Mouse (Mus musculus): ENCODE results near the gene Clpx.
A peak's percentile ranks its signal among the peaks of the same experiment; 100 is the strongest.
"Not testable (repeated sequence)": the region's sequence is repeated elsewhere in the genome, so short reads cannot be mapped to it uniquely, and the experiment has no call there.

Clpx gene

DNA sequence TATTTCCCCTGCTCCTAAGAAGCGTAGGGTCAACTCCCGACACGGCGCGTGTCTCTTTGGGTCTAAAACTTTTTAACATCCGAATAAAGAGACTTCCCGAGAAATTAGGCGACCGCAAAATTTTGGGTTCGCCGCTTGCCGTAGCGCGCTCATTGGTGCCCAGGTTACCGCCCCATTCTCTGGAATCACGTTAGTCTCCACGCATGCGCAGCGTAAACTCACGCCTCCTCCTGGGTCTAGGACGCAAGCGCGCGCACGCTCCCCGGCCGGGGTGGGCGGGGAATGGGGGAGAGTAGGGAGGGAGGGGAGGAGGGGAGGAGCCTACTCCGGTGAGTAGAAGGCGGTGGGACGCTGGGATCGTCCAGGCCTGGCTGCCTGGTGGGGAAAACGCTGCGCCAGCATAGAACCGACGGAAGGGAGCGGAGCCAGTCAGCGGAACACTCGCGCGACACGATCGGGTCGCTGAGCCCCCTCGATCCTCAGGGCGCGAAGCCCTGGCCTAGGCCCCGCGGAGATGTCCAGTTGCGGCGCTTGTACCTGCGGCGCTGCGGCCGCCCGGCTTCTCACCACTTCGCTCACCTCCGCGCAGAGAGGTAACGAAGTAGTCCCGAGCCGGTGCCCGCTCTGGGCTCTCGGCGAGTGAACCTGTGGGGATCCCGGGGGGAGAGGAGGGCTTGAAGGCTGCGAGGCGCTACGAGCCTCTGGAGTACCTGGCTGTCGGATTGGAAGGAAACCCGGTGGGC lies at the start of gene Clpx:
Gene Clpx, plus strand, starts transcription at position 288 of the 743 bp plus-strand sequence.
- peak; percentile 97 to 99 for DNase-seq

DNA sequence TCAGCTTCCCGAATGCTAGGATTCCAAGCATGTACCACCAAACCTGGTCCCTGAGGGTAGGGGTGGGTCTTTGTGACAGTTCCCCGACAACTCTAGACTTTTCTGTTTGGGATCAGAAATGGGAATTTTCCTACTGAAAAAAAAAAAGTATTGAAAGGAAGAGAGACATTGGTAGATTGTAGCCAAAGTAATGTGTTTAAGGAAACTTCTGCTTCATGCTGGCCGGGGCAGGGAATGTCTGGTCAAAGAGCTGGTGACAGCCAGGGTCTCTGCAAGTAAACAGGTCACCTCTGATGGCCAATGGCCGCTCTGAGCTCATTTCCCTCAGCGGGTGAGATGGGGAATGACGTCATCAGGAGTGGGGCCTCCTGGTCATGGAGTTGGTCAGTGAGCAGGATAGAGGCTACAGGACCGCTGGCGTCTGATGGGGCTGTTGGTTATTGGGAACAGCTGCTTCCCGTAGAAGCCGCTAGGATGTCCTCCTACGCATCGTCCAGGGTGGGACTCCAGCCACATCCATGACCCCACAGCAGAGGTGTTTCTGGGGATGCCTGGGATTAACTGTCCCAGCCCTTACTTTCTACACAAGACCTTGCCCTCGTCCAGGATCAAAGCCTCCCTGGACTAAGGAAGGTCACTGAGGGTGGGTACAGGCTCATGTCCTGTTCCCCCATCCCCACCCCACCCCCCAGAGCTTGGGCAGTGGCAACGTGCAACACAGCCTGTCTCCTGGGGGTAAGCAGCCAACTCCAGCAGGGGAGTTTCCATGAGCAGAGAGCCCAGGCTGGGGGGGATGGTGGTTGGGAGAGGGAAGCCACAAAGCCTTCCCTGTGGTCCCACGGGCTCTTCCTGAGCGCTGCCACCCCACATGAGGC lies 46.3 kb upstream of the Clpx start:
- DNase-seq, result no peak

DNA sequence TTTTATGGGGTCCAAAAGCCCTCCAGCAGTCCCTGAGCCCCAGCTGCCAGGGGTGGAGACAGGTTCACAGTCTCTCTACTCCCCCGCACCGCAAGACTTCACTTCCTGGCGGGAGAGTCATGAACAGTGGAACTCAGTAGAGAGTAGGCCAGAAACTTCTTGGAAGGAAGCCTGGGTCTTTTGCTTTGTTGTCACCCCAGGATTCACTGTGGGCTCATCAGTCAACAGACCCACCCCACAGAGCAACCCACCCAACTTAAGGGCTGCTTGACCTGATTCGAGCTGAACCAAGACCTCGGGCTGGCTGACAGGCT lies 45.7 kb upstream of the Clpx start:
- no peak for DNase-seq

DNA sequence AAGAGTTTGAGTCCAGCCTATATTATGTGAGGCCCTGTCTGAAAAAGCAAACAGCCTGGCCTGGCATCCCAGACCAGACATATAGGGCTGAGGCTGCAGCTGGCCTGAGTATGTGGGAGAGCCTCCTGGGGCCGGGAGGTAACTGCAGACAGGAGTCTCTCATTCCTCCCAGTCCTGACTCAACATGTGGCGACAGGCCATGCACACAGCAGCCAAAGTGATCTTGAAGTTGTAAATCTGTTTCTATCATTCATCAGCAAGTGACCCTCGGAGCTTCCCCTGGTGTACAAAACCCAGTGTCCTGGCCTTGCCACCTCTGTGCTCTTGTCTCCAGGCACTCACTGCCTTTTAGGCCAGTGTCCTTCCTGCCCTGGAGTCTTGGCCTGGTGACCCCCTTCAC lies 42.0 kb upstream of the Clpx start:
- DNase-seq, result no peak

DNA sequence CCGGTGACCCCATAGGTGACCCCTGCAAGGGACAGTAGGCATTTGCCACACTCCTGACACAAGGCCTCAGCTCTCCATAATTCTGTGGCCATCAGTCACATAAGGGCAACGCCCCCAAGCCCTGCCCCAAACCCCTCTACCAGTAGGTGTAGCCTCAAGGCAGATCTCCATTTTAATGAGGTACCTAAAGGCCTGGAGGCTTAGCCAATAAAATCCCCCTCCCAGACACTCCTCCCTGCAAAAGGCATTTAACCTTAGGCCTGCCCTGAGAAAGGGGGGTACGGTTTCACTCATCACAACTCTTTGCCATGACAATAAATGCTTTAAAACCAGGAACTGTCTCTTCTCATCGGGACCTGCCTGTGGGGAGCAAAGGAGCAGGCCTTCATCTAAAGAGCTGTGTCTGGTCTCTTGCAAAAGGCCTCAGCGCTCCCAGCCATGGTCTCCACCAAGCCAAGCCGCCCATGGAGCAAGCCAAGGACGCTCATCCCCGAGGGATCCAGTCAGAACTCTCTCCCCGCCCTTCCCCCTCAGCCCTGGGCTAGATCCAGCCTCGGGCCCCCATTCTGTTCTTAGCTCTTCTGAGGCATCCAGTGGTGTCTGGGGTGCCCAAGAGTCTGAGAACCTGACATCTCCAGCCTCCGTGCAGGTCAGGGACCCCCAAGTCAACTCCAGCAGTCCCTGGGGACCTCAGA lies 38.0 kb upstream of the Clpx start:
- no peak for DNase-seq

DNA sequence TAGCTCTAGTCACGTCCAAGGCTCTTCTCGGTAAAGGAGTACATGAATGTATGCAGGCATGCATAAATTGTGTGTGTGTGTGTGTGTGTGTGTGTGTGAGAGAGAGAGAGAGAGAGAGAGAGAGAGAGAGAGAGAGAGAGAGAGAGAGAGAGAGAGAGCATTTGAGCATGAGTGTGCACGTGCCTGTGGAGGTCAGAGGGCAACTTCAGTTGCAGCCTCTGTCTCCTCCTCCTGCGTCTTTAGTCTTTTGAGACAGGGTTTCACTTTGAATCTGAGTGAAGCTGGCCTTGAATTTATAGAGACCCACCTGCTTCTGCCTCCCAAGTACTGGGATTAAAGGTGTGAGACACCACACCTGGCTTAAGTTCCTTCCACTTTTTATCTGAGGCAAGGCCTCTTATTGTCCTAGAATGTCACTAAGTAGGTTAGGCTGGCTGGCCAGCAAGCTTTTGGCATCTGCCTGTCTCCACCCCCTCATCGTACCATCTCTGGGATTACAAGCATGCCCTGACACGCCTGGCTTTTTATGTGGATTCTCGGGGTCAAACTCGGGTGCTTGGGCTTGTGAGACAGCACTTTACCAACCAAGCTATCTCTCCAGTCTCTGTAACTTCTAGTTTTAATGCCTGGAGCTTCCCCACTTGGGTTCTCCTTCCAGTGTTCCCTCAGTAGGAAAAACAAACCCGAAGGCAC lies 36.7 kb upstream of the Clpx start:
- DNase-seq, result no peak

DNA sequence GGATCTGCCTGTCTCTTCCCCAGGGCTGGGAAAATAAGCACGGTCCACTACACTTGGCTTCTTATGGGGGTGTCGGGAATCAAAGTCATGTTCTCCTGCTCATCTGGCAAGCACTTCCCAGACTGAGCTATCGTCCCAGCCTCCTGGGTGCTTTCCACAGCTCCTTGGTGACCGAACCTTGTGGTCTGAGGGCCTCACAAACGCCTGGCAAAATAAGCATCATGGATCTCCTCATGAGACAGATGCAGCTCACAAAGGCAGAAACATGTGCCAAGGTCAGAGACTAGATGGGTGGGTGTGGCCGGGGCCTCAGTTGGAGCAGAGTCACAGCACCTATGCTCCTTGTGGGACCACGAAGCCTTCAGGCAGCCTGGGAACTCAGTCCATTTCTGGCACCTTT lies 34.7 kb upstream of the Clpx start:
- no peak for DNase-seq

DNA sequence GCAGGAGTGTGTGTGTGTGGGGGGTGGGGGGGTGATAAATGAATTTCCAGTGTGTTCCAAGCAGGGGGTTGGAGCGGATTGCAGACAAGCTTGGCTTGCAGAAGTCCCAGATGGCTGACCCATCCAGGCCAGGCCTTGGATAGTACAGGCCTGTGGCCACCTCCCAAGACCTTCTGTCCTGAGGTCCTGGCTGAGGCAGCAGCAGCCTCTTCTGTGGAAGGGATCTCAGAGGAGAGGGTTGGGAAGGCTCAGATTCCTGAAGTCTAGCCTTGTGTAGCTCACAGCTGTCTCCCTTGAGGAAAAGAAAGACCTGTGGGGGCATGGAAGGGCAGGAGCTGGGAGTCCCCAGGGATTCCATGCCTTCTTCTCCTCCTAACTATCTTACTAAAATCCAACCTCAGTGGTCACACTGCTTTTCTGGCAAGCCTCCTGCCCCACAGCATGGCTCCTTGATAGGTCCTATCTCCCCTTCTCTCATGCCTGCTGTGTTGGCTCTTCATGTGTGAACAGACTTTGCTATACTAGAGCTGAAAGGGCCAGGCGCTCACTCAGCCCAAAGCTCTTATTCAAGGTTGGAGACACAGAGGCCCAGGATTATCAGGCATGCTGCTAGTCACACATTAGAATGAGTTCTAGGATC lies 32.3 kb upstream of the Clpx start:
- DNase-seq, result peak; percentile 57 to 68

DNA sequence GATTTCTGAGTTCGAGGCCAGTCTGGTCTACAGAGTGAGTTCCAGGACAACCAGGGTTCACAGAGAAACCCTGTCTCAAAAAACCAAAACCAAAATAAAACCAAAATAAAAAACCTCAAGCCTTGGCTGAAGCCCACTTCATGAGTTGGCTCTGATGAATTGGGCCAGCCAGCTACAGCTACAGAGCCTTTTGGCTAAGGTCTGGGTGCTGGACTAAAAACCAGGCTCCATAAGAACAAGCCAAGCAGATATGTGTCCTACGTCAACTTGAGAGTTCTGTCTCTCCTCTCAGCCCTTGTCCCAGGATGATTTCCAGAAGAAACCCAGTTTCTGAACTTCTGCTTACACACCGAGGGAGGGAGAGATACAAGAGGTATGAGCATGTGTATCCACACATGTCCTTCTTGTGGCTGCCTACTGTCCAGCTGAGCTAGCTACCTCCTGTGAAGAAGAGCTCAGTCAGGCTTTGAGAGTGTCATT lies 31.4 kb upstream of the Clpx start:
- DNase-seq, result no peak

DNA sequence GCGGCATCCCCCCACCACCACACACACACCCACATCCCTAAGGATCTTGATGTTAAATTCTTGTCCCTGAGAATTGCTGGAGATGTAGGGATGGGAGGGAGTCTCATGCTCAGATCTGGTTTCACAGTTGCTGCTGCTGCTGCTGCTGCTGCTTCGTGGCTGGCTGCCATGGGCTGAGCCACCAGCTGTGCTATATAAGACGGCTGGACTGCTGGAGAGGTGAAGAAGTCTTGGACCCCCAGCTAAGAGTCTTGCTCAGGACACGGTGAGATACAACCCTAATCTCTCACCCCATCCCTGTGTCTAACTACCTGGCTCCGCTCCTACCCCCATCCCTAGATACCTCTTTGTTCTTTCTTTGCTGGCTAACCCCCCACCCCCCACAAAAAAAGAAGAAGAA lies 29.1 kb upstream of the Clpx start, which contains the start of gene Cilp:
Gene Cilp, plus strand, starts transcription at position 222 of the 400 bp plus-strand sequence.
- no peak for DNase-seq

DNA sequence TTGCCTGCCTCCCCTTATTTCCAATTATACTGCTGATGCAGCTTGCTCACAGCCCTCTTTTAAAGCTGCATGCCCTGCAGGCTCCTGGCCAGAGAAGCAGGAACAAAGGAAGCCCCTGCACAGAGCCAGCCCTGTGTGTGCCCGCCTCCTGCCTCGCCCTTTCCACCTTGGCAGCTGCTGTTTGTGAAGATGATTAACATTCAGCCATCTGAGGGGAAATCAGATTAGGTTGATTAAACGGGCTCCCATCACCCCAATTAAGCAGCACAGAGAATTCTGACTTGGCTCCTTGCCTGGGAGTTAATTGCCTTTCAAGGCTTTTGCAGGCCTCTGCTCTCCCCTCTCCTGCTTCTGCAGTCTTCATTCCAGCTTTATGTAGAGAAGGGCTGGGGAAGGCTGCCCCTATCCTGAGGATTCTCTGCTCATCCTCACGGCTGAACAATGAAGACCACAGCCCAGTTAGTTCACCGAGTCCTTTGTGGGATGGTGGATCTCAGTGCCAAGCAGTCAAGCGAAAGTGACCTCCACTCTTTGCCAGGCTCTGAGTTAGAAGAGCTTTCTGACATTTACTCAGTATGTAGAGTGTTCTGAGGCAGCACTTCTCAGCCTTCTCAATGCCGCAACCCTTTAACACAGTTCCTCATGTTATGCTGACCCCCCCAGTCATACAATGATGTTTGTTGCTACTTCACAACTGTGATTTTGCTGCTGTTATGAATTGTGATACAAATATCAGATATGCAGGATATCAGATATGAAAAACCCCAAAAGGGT lies 26.1 kb upstream of the Clpx start:
- peak in 1 of 2 experiments; percentile 23 for DNase-seq

DNA sequence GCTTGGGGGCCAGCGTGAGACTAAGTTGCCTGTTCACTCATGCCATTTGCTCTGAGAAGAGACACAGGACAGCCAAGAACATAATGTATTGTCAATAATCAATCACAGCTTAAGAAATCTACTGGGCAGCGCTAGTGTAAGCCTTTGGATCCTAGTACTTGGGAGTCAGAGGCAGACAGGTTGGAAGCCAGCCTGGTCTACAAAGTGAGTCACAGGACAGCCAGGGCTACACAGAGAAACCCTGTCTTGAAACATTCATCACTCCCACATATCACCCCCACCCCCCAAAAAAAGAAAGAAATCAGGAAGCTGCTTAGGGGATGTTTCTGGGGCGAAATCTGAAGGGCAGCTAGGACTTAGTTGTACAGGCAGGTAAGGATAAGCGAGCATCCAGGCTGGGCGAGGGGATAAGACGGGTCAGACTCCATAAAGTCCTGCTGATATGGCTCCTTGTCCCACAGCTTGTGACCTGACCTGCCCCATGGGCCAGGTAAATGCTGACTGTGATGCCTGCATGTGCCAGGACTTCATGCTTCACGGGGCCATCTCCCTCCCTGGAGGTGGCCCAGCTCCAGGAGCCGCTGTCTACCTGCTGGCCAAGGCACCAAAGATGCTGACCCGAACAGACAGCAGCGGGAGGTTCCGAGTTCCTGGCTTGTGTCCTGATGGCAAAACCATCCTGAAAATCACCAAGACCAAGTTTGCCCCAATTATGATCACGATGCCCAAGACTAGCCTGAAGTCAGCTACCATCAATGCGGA lies 20.8 kb upstream of the Clpx start:
- no peak for DNase-seq

DNA sequence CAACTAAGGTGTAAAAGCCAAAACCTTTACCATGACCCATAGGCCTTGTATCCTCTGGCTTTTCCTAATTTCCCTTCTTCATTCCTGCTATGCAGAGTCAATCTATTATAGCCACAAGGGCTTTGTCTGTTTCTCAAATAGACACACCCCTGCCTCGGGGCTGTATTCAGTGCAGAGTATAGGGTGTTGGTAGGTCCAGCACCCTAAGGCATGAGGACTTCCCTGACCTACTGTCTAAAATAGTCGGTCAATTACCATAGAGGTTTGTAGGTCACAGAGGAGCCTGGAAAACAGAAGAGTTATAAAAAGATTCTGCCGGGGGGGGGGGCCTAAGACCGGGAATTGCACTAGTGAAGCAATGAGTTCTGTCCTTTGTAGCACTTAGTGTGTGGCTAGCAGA lies 20.2 kb upstream of the Clpx start:
- no peak for DNase-seq

DNA sequence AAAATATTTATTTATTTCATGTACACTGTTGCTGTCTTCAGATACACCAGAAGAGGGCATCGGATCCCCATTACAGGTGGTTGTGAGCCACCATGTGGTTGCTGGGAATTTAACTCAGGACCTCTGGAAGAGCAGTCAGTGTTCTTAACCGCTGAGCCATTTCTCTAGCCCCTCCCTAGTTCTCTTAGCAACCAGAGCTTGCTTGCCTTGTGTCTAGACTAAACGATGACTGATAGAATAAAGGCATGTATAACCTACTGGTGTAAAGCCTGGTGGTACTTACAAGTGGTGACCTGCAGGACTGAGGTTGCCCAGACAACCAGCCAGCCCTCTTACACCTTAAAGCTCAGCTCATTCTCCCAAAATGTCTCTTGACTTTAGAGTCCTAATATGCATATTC lies 19.2 kb upstream of the Clpx start:
- DNase-seq, result not testable (repeated sequence)

DNA sequence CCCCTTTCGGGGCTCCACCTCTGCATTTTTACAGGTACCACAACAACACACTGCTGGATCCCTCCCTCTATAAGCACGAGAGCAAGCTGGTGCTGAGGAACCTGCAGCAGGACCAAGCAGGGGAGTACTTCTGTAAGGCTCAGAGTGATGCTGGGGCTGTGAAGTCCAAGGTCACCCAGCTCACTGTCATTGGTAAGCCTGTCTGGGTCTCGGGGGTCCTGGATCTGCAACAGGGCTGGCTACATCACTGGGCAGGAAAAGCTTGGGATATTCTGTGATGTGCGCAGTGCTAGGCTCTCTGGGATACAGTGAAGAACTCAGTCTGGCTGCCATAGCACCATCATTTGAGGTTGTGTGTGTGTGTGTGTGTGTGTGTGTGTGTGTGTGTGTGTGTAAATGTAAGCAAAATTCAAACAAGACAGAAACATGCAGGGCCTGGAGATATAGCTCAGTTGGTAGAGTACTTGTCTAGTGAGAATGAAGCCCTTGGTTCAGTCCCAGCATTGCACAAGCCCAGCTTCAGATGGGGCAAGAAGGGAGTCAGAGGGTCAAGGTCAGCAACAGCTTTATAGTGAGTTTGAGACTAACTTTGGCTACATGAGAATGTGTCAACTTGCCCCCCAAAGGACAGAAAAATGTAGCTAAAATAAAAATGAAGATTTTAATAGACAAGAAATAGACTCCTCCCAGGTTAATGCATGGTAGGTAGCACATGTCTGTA lies 18.1 kb upstream of the Clpx start:
- no peak for DNase-seq

DNA sequence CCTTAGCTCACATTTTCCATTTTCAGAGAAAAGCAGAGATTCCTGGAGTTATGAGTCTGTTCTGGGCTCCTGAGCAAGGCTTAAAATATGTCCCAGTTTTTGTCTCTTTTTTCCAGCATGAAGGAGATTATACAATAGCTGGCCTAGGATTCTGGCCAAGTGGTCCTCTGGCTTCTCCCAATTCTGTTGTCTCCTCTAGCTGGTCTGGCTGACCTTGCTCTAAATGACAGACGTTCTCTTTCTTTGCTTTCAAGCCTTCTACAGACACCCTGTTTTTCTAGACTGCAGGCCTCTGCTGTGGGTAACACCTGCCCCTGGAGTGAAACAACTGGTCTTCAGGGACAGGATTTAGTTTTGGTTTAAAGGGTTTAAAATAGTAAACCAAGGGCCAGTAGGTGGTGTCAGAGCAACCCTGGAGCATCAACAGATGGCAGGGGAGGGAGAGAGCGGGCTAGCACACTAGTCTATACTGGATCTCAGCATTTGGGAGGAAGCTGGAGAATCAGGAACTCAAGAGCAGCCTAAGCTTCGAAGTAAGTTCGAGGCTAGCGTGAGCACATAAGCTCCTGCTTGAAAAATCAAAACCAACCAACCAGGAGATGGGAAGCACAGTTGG lies 12.4 kb upstream of the Clpx start:
- peak; percentile 33 to 43 for DNase-seq

DNA sequence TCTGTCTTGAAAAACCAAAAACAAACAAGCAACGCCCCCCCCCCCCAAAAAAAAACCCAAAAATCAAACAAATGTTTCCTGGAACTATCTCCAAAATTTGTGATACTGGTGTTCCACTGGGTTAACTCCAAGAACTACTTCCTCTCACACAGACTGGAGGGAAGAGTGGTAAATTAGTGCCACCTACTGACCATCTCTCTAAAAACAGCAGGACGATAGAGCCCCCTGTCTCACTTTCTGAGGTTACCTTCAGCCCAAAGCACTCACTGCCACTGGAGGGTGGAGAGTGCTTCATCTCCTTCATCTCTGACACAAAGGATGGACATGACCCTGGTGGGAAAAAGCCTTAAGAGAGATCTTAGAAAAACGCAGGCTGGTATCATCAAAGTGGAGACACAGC lies 10.8 kb upstream of the Clpx start:
- DNase-seq, result peak in 1 of 2 experiments; percentile 33

DNA sequence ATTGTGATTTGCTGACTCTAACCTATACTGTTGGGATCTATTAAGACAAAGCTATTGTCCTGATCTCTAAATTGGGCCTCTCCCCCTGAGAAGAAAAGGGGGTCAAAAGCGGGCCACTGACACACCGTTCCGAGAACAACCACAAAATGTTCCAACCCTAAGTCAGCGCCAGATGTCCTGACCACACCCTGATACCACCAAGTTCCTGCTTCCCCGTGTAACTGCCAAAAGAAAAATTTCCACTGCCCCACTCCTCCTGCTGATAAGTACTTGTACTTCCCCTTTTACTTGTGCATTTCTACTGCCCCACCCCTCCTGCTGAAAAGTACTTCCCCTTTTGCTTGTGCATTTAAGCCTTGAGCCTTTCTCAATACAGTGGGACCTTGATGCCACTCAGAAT lies 5.8 kb upstream of the Clpx start:
- DNase-seq, result not testable (repeated sequence)

DNA sequence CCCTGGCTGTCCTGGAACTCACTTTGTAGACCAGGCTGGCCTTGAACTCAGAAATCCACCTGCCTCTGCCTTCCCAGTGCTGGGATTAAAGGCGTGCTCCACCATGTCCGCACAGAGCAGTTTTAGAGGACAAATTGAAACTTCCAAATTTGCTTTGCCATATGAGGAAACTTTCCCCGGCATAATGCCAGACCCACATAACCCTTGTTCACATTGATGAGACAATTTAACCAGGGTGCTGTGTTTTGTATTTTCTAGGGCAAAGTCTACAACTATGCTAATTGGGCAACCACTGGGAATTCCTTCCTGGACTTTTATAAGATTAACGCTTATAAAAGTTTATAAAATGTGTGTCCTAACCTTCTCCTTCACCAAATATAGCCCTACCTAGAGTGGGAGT lies 4.1 kb upstream of the Clpx start:
- no peak for DNase-seq

DNA sequence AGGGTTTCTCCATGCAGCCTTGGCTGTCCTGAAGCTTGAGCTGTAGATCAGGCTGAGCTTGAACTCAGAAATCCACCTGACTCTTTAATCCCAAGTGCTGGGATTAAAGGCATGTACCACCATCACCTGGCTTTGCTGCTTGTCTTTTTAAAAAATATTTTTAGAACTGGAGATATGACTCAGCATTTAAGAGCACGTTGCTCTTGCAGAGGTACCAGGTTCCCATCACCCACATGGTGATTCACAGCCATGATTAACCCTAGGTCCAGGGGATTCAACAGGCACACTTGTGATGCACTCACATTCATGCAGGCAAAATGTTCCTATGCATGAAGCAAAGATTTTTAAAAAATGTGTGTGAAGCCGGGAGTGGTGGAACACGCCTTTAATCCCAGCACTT lies 1.6 kb upstream of the Clpx start:
- DNase-seq, result no peak

Data from cerebellum, postnatal 36 days (tissue).